Mouse (Mus musculus) embryonic facial prominence, embryonic 11.5 days (tissue): ENCODE results near the gene Zfp747. TPM values are rescaled to one million over a fixed set of nuclear protein-coding genes. Genes with fewer than 3 reads are reported as not detected.
"Not testable (repeated sequence)": the region's sequence is repeated elsewhere in the genome, so short reads cannot be mapped to it uniquely, and the experiment has no call there.

Source experiments
- ATAC-seq: fragments of 200-750 bp; cut with Nextera tagmentation; replicated peaks from 2 replicates; pipeline ENCODE4 v1.8.0; 2017; ENCODE audit warnings: low read depth; ENCODE audit not compliant: insufficient number of reproducible peaks, low FRiP score, low TSS enrichment
- DNase-seq: peaks from one replicate; pipeline ENCODE4 v3.0.0-alpha.2; 2015; ENCODE audit warnings: low spot score
- H3K27ac ChIP-seq: fragments of 300-500 bp; sonication (generic); replicated peaks from 2 replicates; pipeline ENCODE4 v1.5.1; 2014; ENCODE audit warnings: mild to moderate bottlenecking, low read depth, low read length, control low read depth
- H3K27me3 ChIP-seq: fragments of 300-500 bp; sonication (generic); 2 replicates; pipeline ENCODE4 v1.6.1; 2014; ENCODE audit warnings: mild to moderate bottlenecking, low read length, moderate library complexity, mixed read lengths; ENCODE audit not compliant: control insufficient read depth, insufficient read depth
- H3K36me3 ChIP-seq: fragments of 300-500 bp; sonication (generic); replicated peaks from 2 replicates; pipeline ENCODE4 v1.6.1; 2014; ENCODE audit warnings: low read depth, mild to moderate bottlenecking, low read length, moderate library complexity, mixed read lengths; ENCODE audit not compliant: control insufficient read depth, insufficient read depth
- H3K4me1 ChIP-seq: fragments of 300-500 bp; sonication (generic); 2 replicates; pipeline ENCODE4 v1.6.1; 2014; ENCODE audit warnings: low read length, mixed read lengths; ENCODE audit not compliant: control insufficient read depth, insufficient read depth
- H3K4me2 ChIP-seq: fragments of 300-500 bp; sonication (generic); 2 replicates; pipeline ENCODE4 v1.6.1; 2014; ENCODE audit warnings: low read depth, mild to moderate bottlenecking, control low read depth, low read length, moderate library complexity
- H3K4me3 ChIP-seq: fragments of 300-500 bp; sonication (generic); 2 replicates; pipeline ENCODE4 v1.5.1; 2014; ENCODE audit warnings: low read depth, low read length, control low read depth
- H3K9ac ChIP-seq: fragments of 300-500 bp; sonication (generic); replicated peaks from 2 replicates; pipeline ENCODE4 v1.6.1; 2014; ENCODE audit warnings: mild to moderate bottlenecking, control low read depth, low read length
- H3K9me3 ChIP-seq: fragments of 300-500 bp; sonication (generic); replicated peaks from 2 replicates; pipeline ENCODE4 v1.6.1; 2016; ENCODE audit warnings: mild to moderate bottlenecking, low read length, inconsistent platforms, mixed read lengths; ENCODE audit not compliant: control insufficient read depth
- WGBS: fragments of 180-500 bp; shearing (Covaris S2); extraction: QIAGEN DNeasy Blood & Tissue Kit; methylation state at CpG from one replicate; pipeline ENCODE4 v1.1.7; 2014; 5-methylcytosine and 5-hydroxymethylcytosine counted together
- polyA plus RNA-seq: library from polyadenylated mRNA; unstranded; fragments of >200 nt; fragmentation: Nextera tagmentation; extraction: Ambion mirVana; gene quantifications from 2 replicates; pipeline ENCODE4 v1.2.1, GENCODE M21; 2014

Gene Zfp747
- polyA plus RNA-seq, 1 experiment from 2014 or later = 5.6 TPM

- 13% methylated on average over 38 of the region's 38 CpGs for WGBS
- Histone ChIP-seq H3K27me3 (no peaks in the 10 kb centered on the region), H3K9me3 (no peaks in the 10 kb centered on the region), H3K4me1 (no peaks in the 10 kb centered on the region), H3K4me3 (peak within 1 kb of the TSS; percentile 40), H3K27ac (no peak within 1 kb of the TSS), H3K9ac (peak within 1 kb of the TSS; percentile 52), H3K36me3 (peaks cover 4% of the 10 kb centered on the region; the same call in 1 of the 2 replicates), H3K4me2 (peak within 1 kb of the TSS; percentile 55)
- ATAC-seq = peak; percentile 76
- DNase-seq = peak; percentile 89
These were observed 11.0 kb upstream of the Zfp747 start, which contains the start of gene 9130019O22Rik for GRCm38 (mm10) chr7:127386641-127387392. 9130019O22Rik (minus strand) TSS chr7:127387166.

DNA sequence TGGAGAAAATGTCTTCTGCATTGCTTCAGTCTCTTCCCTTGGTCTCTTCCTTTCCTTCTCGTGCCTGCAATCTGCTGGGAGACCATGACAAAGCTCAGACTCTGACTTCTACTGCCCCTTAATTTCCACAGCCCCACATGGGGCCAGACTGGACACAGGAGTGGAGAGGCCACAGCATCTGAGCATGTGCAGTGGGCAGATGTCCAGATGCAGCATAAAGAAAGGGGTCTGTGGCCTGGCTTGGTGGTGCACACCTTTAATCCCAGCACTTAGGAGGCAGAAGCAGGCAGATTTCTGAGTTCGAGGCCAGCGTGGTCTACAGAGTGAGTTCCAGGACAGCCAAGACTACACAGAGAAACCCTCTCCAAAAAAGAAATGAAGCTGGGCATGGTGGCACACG lies 9.7 kb upstream of the Zfp747 start:
- not testable (repeated sequence) for H3K4me3 ChIP-seq, H3K36me3 ChIP-seq, H3K4me2 ChIP-seq, H3K27me3 ChIP-seq, H3K27ac ChIP-seq, ATAC-seq, H3K9me3 ChIP-seq, DNase-seq, H3K9ac ChIP-seq, H3K4me1 ChIP-seq
- WGBS = 87% methylated on average over 4 of the region's 4 CpGs

GRCm38 (mm10) chr7:127378310-127378921 lies 2.6 kb upstream of the Zfp747 start:
- no peak overlapping the region for H3K4me3 ChIP-seq
- 81% methylated on average over 6 of the region's 6 CpGs for WGBS
- DNase-seq = no peak
- H3K36me3 ChIP-seq = no peaks in the 10 kb centered on the region
- no peak overlapping the region for H3K4me2 ChIP-seq
- no peak overlapping the region for H3K27ac ChIP-seq
- H3K9me3 ChIP-seq = no peaks in the 10 kb centered on the region
- H3K4me1 ChIP-seq = no peaks in the 10 kb centered on the region
- H3K9ac ChIP-seq = no peak overlapping the region
- no peaks in the 10 kb centered on the region for H3K27me3 ChIP-seq
- no peak for ATAC-seq

DNA sequence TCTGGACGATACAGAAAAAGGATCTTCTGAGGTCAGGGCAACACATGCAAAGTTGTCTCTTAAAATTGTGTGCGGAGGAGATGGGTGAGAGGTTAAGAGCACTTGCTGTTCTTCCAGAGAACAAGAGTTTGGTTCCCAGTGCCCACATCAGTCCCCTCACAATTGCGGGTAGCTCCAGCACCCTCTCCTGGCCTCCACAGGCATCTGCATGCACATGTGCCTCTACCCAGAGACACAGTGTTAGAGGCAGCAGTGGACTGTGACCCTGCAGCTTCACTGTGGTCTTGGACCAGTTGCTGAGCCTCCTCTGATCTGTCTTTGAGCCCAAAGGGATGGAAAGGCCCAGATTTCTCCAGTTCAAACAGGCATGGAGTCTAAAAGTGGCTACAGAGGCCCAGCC lies 4.0 kb downstream of the Zfp747 start:
- not testable (repeated sequence) for H3K9ac ChIP-seq, H3K4me3 ChIP-seq, ATAC-seq, H3K4me1 ChIP-seq, H3K9me3 ChIP-seq, H3K27me3 ChIP-seq, H3K27ac ChIP-seq, H3K36me3 ChIP-seq, H3K4me2 ChIP-seq, DNase-seq
- 87% methylated on average over 3 of the region's 3 CpGs for WGBS

- no peaks in the 10 kb centered on the region for H3K4me1 ChIP-seq
- no peaks in the 10 kb centered on the region for H3K27me3 ChIP-seq
- ATAC-seq = no peak
- no peak overlapping the region for H3K27ac ChIP-seq
- no peak overlapping the region for H3K4me2 ChIP-seq
- no peak overlapping the region for H3K4me3 ChIP-seq
- H3K9ac ChIP-seq = no peak overlapping the region
- no peaks in the 10 kb centered on the region for H3K36me3 ChIP-seq
- H3K9me3 ChIP-seq = no peaks in the 10 kb centered on the region
- DNase-seq = no peak
- 72% methylated on average over 2 of the region's 2 CpGs for WGBS
These were observed 4.6 kb downstream of the Zfp747 start for GRCm38 (mm10) chr7:127371213-127371612.

DNA sequence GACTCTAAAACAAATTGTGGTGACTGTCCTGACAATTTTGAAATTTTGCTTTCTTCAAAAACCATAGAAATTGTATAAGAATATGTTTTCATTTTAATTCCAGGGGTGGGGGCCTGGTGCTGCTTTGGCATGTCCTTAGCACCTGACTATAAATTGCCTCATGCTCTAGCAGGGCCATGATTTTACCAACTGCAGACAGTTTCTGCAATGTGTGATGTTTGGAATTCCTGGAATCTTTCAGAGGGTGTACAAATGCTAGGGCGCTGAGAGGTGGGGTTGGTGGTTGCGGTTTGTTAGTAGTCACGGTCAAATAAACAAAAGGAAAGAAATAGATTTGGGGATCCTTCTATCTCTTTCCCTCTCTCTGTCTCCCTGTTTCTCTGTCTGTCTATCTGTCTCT lies 9.6 kb downstream of the Zfp747 start:
- Histone ChIP-seq H3K4me3 (no peak overlapping the region), H3K4me2 (no peak overlapping the region), H3K9me3 (no peaks in the 10 kb centered on the region), H3K9ac (no peak overlapping the region), H3K4me1 (peaks cover 2% of the 10 kb centered on the region; the same call in 1 of the 2 replicates), H3K27me3 (0 out of 2 replicates have a peak, but pooled peaks cover 2% of the 10 kb centered on the region), H3K36me3 (no peaks in the 10 kb centered on the region), H3K27ac (no peak overlapping the region)
- WGBS = 88% methylated on average over 3 of the region's 3 CpGs
- DNase-seq (no peak), ATAC-seq (no peak)

DNA sequence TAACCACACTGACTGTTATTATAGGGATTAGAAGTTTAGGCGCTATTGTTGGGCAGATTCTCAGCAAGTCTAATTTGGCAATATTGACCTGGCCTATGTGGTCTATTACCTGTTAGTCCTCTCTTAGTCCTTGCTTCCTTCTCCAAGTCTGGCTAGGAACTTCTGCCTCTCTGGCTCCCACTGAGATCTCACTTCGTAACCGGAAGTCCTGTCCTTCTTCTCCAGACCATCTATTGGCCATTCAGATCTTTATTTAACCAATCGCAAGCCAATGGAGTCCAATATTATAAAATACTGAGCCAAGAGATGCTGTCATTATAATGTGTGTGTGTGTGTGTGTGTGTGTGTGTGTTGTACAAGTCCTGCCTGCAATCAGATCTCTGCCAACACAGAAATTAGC lies 11.7 kb downstream of the Zfp747 start:
- Histone ChIP-seq H3K27me3 (0 out of 2 replicates have a peak, but pooled peaks cover 2% of the 10 kb centered on the region), H3K4me2 (peak overlapping the region; percentile 73), H3K9me3 (no peaks in the 10 kb centered on the region), H3K4me1 (peaks cover 2% of the 10 kb centered on the region; the same call in 1 of the 2 replicates), H3K9ac (no peak overlapping the region), H3K4me3 (no peak overlapping the region), H3K36me3 (no peaks in the 10 kb centered on the region), H3K27ac (no peak overlapping the region)
- ATAC-seq = no peak
- no peak for DNase-seq
- WGBS = 48% methylated on average over 4 of the region's 4 CpGs

DNA sequence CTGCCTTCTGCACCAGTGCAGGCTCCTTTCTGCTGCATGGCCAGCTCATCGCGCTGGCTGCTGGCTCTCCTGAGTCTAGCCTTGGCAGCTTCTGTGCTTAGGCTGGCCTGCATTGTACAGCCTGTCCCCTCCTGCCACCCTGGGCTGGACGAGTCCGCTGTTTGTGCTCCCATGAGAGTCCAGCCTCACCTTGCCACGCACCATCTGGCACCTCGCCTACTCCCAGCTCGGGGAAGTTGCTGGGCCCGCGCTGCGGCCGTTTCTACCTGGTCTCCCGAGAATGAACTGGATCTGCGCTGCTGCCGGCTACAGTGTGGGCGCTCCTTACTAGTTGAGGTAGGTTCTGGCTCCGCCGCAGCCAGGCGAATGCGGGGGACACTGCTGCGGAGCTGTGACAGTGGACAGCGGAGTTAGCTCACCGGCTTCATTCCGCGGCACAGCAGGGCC lies 12.4 kb downstream of the Zfp747 start:
- 0 out of 2 replicates have a peak, but pooled peaks cover 2% of the 10 kb centered on the region for H3K27me3 ChIP-seq
- DNase-seq (peak; percentile 35), ATAC-seq (no peak)
- peaks cover 2% of the 10 kb centered on the region; the same call in 1 of the 2 replicates for H3K4me1 ChIP-seq
- H3K9me3 ChIP-seq = no peaks in the 10 kb centered on the region
- peak overlapping the region; percentile 73 for H3K4me2 ChIP-seq
- H3K36me3 ChIP-seq = no peaks in the 10 kb centered on the region
- H3K27ac ChIP-seq = no peak overlapping the region
- H3K9ac ChIP-seq = peak overlapping the region; percentile 46
- H3K4me3 ChIP-seq = peak overlapping the region; percentile 29
- under 1% methylated on average over 24 of the region's 24 CpGs for WGBS
